8 mouse cellular contexts compared by ENCODE assay signal in the genomic region with DNA sequence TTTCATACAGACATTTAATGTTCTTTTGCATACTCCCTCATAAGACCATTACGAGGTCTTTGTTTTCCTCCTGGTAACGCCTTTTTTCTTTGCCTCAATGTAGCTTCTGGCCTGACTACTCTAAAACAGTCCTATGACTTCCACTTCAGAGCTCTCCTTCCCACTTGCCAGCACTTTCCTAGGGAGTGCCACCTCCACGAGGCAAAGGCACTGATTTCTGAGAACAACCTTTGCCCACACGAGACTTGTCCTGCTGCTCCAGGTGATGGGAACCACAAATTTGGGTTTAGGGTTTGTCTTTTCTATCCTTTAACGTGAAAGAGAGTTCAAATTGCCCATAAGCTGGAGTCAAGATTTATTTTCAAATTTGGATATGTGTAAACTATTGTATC. TPM values are rescaled to one million over a fixed set of nuclear protein-coding genes. Genes with fewer than 3 reads are reported as not detected.
DNase-seq lines count a peak whose midpoint lies in the region; ATAC-seq lines count a peak whose summit lies in the region.

No protein-coding gene starts in this region.

- intact Hi-C loops in heart, postnatal 10 days (cut with DNase I): no loop called here

- no peaks in the 10 kb centered on the region for H3K27me3 ChIP-seq in heart, embryonic 16.5 days (ENCODE audit: control insufficient read depth, insufficient read depth, low read length)
- no peaks in the 10 kb centered on the region for H3K27me3 ChIP-seq in hindbrain, embryonic 16.5 days (replicated peaks; ENCODE audit: control insufficient read depth, insufficient read depth, low read length)
- H3K27me3 ChIP-seq in midbrain, embryonic 14.5 days (ENCODE audit: control insufficient read depth, insufficient read depth, low read length): no peaks in the 10 kb centered on the region

- 28% methylated on average over 5 of the region's 5 CpGs for WGBS in heart, embryonic 16.5 days
- 40% methylated on average over 5 of the region's 5 CpGs for WGBS in hindbrain, embryonic 16.5 days
- WGBS in midbrain, embryonic 14.5 days: 43% methylated on average over 5 of the region's 5 CpGs

- peak overlapping the region; percentile 88 for H3K4me2 ChIP-seq in heart, embryonic 16.5 days (ENCODE audit: low read depth, low read length)
- H3K4me2 ChIP-seq in hindbrain, embryonic 16.5 days (ENCODE audit: low read length): peak overlapping the region; percentile 49
- H3K4me2 ChIP-seq in midbrain, embryonic 14.5 days (ENCODE audit: low read length): peak overlapping the region; percentile 57

- H3K4me1 ChIP-seq in heart, embryonic 16.5 days (ENCODE audit: control insufficient read depth, insufficient read depth, low read length): peaks cover 21% of the 10 kb centered on the region
- no peaks in the 10 kb centered on the region for H3K4me1 ChIP-seq in brown adipose tissue, adult 24 weeks (ENCODE audit: control insufficient read depth, insufficient read depth, insufficient read length, low read length)
- H3K4me1 ChIP-seq in hindbrain, embryonic 16.5 days (ENCODE audit: control insufficient read depth, insufficient read depth, low read depth, low read length): peaks cover 12% of the 10 kb centered on the region
- H3K4me1 ChIP-seq in midbrain, embryonic 14.5 days (ENCODE audit: control insufficient read depth, insufficient read depth, low read length): peaks cover 11% of the 10 kb centered on the region

- peak overlapping the region; percentile 74 for H3K4me3 ChIP-seq in heart, embryonic 16.5 days (ENCODE audit: low read length)
- peak overlapping the region; percentile 64 for H3K4me3 ChIP-seq in brown adipose tissue, adult 24 weeks (ENCODE audit: insufficient read depth, low read depth, low read length)
- H3K4me3 ChIP-seq in hindbrain, embryonic 16.5 days (ENCODE audit: low read length): peak overlapping the region; percentile 72
- peak overlapping the region; percentile 77 for H3K4me3 ChIP-seq in midbrain, embryonic 14.5 days (replicated peaks; ENCODE audit: low read depth, low read length)

- no peak for DNase-seq in heart, postnatal 10 days
- DNase-seq in midbrain, embryonic 14.5 days: no peak
- DNase-seq in T-cell, adult 2 months (ENCODE audit: low spot score): no peak
- DNase-seq in thymus, postnatal 4 days: no peak
- DNase-seq in cerebellum, postnatal 10 days: no peak

- ATAC-seq in heart, embryonic 16.5 days (replicated peaks; ENCODE audit: extremely low read depth, insufficient read depth, low FRiP score): no peak
- no peak for ATAC-seq in hindbrain, embryonic 16.5 days
- ATAC-seq in midbrain, embryonic 14.5 days (ENCODE audit: low FRiP score, low TSS enrichment): no peak

- peaks cover 56% of the 10 kb centered on the region for H3K36me3 ChIP-seq in heart, embryonic 16.5 days (ENCODE audit: control insufficient read depth, insufficient read depth)
- H3K36me3 ChIP-seq in hindbrain, embryonic 16.5 days (ENCODE audit: control insufficient read depth, insufficient read depth, low read length): peaks cover 46% of the 10 kb centered on the region
- H3K36me3 ChIP-seq in midbrain, embryonic 14.5 days (ENCODE audit: control insufficient read depth, insufficient read depth, low read length): peaks cover 79% of the 10 kb centered on the region

- H3K9me3 ChIP-seq in heart, embryonic 16.5 days (replicated peaks; ENCODE audit: control insufficient read depth, low read length): no peaks in the 10 kb centered on the region
- H3K9me3 ChIP-seq in hindbrain, embryonic 16.5 days (ENCODE audit: control insufficient read depth, low read length): no peaks in the 10 kb centered on the region
- H3K9me3 ChIP-seq in midbrain, embryonic 14.5 days (ENCODE audit: control insufficient read depth, low read length): no peaks in the 10 kb centered on the region

- H3K27ac ChIP-seq in heart, embryonic 16.5 days (ENCODE audit: low read length): peak overlapping the region; percentile 96
- H3K27ac ChIP-seq in brown adipose tissue, adult 24 weeks (replicated peaks; ENCODE audit: low read depth, low read length): peak overlapping the region; percentile 91
- H3K27ac ChIP-seq in hindbrain, embryonic 16.5 days (ENCODE audit: low read depth, low read length): peak overlapping the region; percentile 67
- peak overlapping the region; percentile 80 for H3K27ac ChIP-seq in midbrain, embryonic 14.5 days (replicated peaks; ENCODE audit: low read depth, low read length)

- H3K9ac ChIP-seq in heart, embryonic 16.5 days (ENCODE audit: low read length): peak overlapping the region; percentile 85
- peak overlapping the region; percentile 53 for H3K9ac ChIP-seq in hindbrain, embryonic 16.5 days (ENCODE audit: low read depth, low read length)
- peak overlapping the region; percentile 51 for H3K9ac ChIP-seq in midbrain, embryonic 14.5 days (replicated peaks; ENCODE audit: low read length)

RNA-seq across cellular contexts. Expression of gene Eef1g, which starts 0.6 kb away (rescaled TPM):
- polyA plus RNA-seq in heart, embryonic 16.5 days (2015; fragmentation: Nextera tagmentation; extraction: Ambion mirVana): 239 and 240 TPM in 2 replicates
- total RNA-seq in heart, postnatal 10 days (2021): 100 to 1,000 TPM; 283 to 289 TPM
- 134 and 135 TPM in 2 replicates for polyA plus RNA-seq in brown adipose tissue, adult 24 weeks (2012; ENCODE audit: insufficient read depth, insufficient read length, missing spikeins)
- polyA plus RNA-seq in hindbrain, embryonic 16.5 days (2015; fragmentation: Nextera tagmentation; extraction: Ambion mirVana): 284 and 301 TPM in 2 replicates
- 308 and 311 TPM in 2 replicates for polyA plus RNA-seq in midbrain, embryonic 14.5 days (2014; fragmentation: Nextera tagmentation; extraction: Ambion mirVana)

RNA-seq across cellular contexts. Expression of gene Tut1, which starts 12.5 kb away (rescaled TPM):
- polyA plus RNA-seq in heart, embryonic 16.5 days (2015; fragmentation: Nextera tagmentation; extraction: Ambion mirVana): 17.5 and 18.4 TPM in 2 replicates
- 10 to 100 TPM in 1 of 2 experiments, 1 to 10 TPM in 1; 8.5 to 10.4 TPM for total RNA-seq in heart, postnatal 10 days (2021)
- 6.9 and 7.5 TPM in 2 replicates for polyA plus RNA-seq in brown adipose tissue, adult 24 weeks (2012; ENCODE audit: insufficient read depth, insufficient read length, missing spikeins)
- polyA plus RNA-seq in hindbrain, embryonic 16.5 days (2015; fragmentation: Nextera tagmentation; extraction: Ambion mirVana): 23.9 and 26.3 TPM in 2 replicates
- 20.0 and 25.0 TPM in 2 replicates for polyA plus RNA-seq in midbrain, embryonic 14.5 days (2014; fragmentation: Nextera tagmentation; extraction: Ambion mirVana)

RNA-seq across cellular contexts. Expression of gene Ahnak, which starts 22.9 kb away (rescaled TPM):
- polyA plus RNA-seq in heart, embryonic 16.5 days (2015; fragmentation: Nextera tagmentation; extraction: Ambion mirVana): 28.7 and 36.5 TPM in 2 replicates
- total RNA-seq in heart, postnatal 10 days (2021): 100 to 1,000 TPM; 348 to 380 TPM
- polyA plus RNA-seq in brown adipose tissue, adult 24 weeks (2012; ENCODE audit: insufficient read depth, insufficient read length, missing spikeins): 133 and 177 TPM in 2 replicates
- polyA plus RNA-seq in hindbrain, embryonic 16.5 days (2015; fragmentation: Nextera tagmentation; extraction: Ambion mirVana): 3.5 and 4.8 TPM in 2 replicates
- polyA plus RNA-seq in midbrain, embryonic 14.5 days (2014; fragmentation: Nextera tagmentation; extraction: Ambion mirVana): 1.2 and 4.2 TPM in 2 replicates

RNA-seq across cellular contexts. Expression of gene Mta2, which starts 24.5 kb away (rescaled TPM):
- 92.1 and 96.0 TPM in 2 replicates for polyA plus RNA-seq in heart, embryonic 16.5 days (2015; fragmentation: Nextera tagmentation; extraction: Ambion mirVana)
- total RNA-seq in heart, postnatal 10 days (2021): 10 to 100 TPM; 54.4 to 59.5 TPM
- polyA plus RNA-seq in brown adipose tissue, adult 24 weeks (2012; ENCODE audit: insufficient read depth, insufficient read length, missing spikeins): 28.2 and 30.6 TPM in 2 replicates
- polyA plus RNA-seq in hindbrain, embryonic 16.5 days (2015; fragmentation: Nextera tagmentation; extraction: Ambion mirVana): 91.3 and 103 TPM in 2 replicates
- 38.0 and 62.2 TPM in 2 replicates for polyA plus RNA-seq in midbrain, embryonic 14.5 days (2014; fragmentation: Nextera tagmentation; extraction: Ambion mirVana)

RNA-seq across cellular contexts. Expression of gene Eml3, which starts 36.8 kb away (rescaled TPM):
- 16.0 and 17.2 TPM in 2 replicates for polyA plus RNA-seq in heart, embryonic 16.5 days (2015; fragmentation: Nextera tagmentation; extraction: Ambion mirVana)
- 10 to 100 TPM; 16.7 to 18.7 TPM for total RNA-seq in heart, postnatal 10 days (2021)
- 11.6 and 12.9 TPM in 2 replicates for polyA plus RNA-seq in brown adipose tissue, adult 24 weeks (2012; ENCODE audit: insufficient read depth, insufficient read length, missing spikeins)
- polyA plus RNA-seq in hindbrain, embryonic 16.5 days (2015; fragmentation: Nextera tagmentation; extraction: Ambion mirVana): 10.3 and 11.3 TPM in 2 replicates
- polyA plus RNA-seq in midbrain, embryonic 14.5 days (2014; fragmentation: Nextera tagmentation; extraction: Ambion mirVana): 4.3 and 5.5 TPM in 2 replicates
